Mouse (Mus musculus) adipocyte (in vitro differentiated cells): ENCODE measurements around the gene 0610030E20Rik.

Experiments used
- DNase-seq: peaks from one replicate; pipeline ENCODE4 v3.0.0-alpha.2; 2016; ENCODE audit warnings: low spot score

The 0610030E20Rik gene

DNA sequence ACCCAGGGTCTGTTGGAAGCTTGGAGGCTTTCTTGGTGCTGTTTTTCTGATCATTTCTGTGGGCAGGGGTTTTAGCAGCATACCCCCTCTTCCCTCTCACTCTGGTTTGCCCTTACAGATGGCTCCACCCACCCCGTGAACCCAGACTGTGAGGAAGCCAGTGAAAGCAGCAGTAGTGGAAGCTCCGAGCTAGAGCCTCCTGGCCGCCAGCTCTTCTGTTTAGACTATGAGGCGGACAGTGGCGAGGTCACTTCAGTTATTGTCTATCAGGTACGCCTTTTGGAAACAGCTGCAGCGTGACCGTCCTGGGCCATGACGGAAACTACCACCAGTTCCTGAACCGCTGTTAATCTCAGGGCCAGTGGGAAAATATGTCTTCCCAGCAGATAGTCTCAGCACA is 1.3 kb downstream of the 0610030E20Rik start:
- no peak for DNase-seq

DNA sequence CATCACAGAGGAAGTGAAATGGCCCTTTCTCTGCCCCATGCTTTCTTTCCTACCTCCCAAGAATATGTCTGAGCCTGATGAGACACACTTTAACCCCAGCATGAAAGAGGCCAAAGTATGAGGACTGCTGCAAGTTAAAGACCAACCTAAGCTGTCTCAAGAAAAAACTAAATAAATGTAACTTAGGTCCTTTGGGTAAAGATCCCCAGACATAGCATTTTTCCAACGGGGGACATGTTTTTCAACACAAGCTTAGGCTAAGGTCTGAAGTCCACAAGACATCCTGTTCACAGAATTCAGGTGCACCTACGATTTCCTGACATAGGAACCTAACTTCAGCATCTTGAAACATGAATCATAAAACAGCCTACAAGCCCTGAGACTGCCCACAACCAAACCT is 3.1 kb downstream of the 0610030E20Rik start:
- no peak for DNase-seq

DNA sequence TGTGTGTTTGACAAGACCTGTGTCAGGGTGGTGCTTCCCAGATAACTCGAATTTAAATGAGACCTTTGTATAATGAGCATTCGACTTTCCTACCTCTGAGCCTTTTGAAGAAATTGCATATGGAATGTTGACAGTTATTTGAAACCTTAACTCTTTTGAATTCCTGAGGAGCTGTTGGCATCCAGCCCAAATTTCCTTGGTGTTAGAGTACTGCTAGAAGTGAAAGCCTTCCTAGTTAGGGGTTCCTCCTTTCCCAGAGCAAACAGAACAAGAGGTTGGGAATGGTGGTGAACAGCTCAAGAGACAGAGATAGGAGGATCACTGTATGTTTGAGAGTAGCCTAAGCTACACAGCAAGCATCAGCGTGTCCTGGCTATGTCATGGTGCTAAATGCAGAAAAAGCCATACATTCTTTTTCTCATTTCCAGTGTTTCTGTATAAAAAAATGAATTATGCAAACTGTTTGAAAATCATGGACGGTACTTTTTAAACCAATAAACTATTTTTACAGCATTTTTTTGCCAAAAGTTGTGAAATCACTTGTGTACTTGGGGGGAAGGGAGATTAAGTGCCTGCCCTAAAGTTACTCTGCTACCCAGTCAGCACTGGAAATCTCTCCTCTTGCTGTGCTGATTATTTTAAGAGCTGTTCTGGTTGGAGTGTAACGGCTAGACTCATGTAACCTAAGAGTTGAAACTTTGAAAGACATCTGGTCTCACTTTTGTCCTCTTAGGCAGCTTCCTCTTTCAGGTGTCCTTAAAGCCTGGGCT is 5.7 kb downstream of the 0610030E20Rik start:
- DNase-seq = peak; percentile 86

DNA sequence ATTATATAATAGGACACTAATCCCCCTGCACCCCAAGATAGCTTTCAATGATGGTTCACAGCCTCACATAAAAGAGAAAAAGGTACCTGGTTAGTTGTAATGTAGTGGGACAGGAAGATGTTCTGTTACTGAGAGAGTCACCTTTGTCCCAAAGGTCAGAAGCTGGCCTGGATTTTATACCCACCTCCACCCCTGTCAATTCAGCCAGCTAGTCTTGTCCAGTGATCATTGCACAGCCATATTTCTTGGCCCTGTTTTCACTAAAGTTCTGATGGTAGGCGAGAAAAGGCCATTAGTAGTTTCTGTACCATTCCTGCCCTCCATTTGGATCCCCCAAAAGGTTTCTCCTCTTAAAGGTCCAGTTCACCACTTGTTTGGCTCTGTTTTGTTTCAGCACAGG is 6.9 kb downstream of the 0610030E20Rik start:
- no peak for DNase-seq

DNA sequence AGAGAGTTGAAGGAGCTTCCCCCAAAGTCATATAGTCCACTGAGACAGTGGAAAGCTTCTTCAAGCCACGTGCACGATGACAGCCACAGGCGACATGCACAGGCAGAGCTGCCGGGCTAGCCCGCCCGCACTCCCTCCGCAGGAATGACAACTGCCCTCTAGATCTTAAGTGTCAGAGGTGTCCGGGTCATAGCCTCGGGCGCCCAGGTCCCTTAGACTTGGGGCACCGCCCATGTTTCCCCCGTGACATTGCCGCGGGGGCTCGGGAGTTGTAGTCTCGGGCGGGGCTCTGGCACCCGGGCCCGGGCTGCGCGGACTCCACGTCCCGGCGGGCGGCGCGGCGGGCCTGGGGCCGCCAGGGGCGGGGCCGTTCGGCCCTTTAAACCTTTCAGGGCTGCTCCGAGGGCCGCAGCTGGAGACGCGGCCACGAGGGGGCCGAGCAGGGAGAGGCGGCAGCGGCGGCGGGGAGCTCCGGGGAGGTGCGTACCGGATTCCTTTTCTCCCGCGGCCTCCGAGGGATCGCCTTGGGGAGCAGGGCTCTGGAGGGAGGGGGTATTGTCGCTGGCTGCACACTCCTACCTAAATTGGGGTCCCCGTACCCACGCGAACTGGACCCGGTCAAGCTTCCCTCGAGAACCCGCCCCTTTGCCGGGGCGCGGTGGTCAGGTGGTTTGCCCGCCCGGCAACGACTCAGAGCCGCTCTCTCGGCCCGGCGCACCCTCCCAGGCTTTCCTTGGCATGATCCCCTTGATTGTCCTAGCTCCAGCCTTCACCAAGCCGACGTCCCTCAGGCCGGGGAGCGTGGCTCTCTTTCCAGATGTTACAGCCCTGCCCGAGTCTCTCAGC is 8.2 kb downstream of the 0610030E20Rik start, which contains the start of gene Tmem150a:
TSS of gene Tmem150a (plus strand) at position 382 of the 846 bp plus-strand sequence.
- peak; percentile 85 for DNase-seq

GRCm38 (mm10) chr6:72356001-72356532 is 8.9 kb downstream of the 0610030E20Rik start:
- DNase-seq = no peak

GRCm38 (mm10) chr6:72357164-72358079 is 10.3 kb downstream of the 0610030E20Rik start:
- DNase-seq = no peak

GRCm38 (mm10) chr6:72358086-72358764 is 11.1 kb downstream of the 0610030E20Rik start:
- DNase-seq = no peak

GRCm38 (mm10) chr6:72359343-72359742 is 12.2 kb downstream of the 0610030E20Rik start:
- DNase-seq = no peak

- no peak for DNase-seq
These were observed 12.9 kb downstream of the 0610030E20Rik start for GRCm38 (mm10) chr6:72359891-72360598.

DNA sequence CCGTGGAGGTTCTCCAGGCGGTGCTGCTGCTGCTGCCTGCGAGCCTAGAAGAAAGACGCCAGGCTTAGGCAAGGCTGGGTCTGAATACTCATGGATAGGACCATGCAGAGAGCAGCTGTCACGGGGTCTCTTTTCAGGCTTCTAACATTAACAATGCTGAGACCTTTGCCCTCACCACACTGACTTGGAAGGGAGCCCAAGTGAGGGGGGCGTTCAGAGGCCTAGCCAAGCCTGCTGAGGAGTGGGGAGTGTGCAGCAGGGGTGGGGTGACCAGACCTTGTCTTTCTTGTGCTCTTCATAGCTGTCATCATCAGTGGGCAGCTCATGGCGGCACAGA is 13.4 kb downstream of the 0610030E20Rik start:
- no peak for DNase-seq

DNA sequence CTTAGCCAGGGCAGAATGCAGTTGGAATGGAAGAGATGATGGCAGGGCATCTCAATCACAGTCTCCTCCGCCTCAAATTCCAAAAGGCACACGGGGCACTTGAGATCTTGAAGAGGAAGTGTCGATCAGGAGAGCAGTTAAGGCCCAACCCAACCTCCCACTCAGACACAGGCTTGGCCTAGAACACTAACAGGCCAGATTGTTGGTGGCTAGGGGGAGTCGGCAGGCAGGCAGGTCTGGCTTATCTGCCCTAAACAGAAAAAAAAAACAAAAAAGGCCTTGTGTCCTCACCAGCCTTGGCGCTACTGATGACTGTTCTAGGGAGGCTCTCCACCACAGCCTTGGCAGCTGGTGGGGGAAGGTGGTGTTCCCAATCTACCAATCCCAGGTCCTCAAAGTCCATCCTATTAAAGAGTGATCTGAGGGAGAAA is 14.0 kb downstream of the 0610030E20Rik start:
- no peak for DNase-seq

DNA sequence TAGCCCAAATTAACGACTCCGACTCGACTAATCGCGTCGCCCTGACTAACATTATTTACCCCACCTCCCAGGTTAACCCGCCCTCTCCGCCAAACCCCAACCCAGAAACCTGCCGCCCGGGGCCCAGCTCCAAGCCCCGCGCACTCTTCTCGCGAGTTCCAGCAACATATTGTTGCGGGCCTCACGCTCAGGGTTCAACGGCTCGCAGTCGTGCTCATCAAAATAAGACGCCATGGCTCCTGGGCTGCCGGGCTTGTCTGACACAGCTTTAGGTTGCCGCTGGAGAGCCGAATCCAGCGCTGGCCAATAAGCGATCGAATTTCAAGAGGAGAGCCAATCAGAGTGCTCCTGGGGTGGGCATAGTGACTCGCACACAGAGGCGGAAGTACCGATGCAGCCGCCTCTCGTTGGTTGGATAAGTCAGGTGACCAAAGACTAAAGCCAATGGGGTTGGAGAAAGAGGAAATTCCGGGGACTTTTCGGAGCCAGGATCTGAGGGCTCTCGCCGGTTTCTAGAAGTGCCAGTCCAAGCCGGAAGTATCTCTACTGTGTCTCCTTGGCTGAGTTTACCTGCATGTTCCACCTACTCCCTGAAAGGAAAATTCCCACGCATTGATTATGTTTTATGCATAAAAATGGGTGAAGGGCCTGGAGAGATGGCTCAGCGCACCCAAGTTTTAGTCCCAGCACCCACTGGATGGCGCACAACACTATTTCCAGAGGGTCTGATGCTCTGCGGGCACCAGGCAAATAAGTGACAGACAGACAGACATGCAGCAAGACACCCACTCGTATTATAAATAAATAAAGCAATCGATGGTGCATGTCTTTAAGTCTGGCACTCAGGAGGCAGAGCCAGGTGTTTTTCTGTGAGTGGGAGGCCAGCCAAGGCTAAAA is 15.3 kb downstream of the 0610030E20Rik start:
- peak; percentile 100 for DNase-seq

GRCm38 (mm10) chr6:72364009-72364408 is 16.9 kb downstream of the 0610030E20Rik start:
- DNase-seq = no peak

- DNase-seq = no peak
These were observed 17.9 kb downstream of the 0610030E20Rik start for GRCm38 (mm10) chr6:72364985-72365384.

DNA sequence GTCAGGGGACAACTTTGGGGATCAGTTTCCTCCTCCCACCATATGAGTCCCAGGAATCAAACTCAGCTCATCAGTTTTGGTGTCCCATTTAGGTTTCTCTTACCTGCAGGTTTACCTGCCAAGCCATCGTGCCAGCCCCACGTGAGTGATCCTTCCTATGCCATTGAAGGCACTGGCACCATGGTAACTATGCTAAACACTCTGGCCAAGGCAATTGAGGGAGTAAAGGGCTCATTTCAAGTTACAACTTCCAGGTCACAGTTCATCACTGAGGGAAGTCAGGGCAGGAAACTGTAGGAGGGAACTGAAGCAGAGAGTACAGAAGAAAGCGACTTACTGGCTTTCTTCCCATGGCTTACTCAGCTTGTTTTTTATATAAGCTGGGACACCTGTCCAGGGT is 19.2 kb downstream of the 0610030E20Rik start:
- no peak for DNase-seq

- no peak for DNase-seq
These were observed 19.8 kb downstream of the 0610030E20Rik start, which contains the start of gene Rnf181 for GRCm38 (mm10) chr6:72366844-72367443. Gene Rnf181, minus strand, starts transcription at chr6:72366956.

GRCm38 (mm10) chr6:72367460-72367974 is 20.4 kb downstream of the 0610030E20Rik start:
- DNase-seq = no peak

DNA sequence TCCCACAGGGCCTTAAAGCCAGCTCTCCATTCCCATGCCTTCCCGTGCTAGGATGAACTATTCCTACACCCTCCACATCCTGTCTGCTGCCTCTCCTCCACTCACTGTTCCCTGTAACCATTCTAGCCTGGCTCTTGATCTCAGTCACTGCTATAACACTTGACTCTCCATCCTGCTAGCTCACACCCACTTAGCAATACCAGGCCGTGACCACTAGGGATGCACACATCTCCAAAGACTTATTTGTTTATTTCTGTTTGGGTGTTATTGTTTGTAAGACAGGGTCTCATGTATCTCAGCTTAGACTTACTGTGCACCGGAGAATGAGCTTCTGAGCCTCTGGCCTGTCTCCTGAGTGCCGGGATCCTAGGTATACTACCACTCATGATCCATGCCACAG is 22.4 kb downstream of the 0610030E20Rik start:
- DNase-seq = peak; percentile 50
